Mouse (Mus musculus) c-Kit-negative CD71-positive TER-119-positive erythroid progenitor cells, embryonic 14.5 days (primary cell): ENCODE measurements around the gene Alg2.

Experiments used
- DNase-seq: peaks from one replicate; pipeline ENCODE4 v3.0.0-alpha.2; 2013; ENCODE audit warnings: low read depth, low spot score

Alg2 gene

DNA sequence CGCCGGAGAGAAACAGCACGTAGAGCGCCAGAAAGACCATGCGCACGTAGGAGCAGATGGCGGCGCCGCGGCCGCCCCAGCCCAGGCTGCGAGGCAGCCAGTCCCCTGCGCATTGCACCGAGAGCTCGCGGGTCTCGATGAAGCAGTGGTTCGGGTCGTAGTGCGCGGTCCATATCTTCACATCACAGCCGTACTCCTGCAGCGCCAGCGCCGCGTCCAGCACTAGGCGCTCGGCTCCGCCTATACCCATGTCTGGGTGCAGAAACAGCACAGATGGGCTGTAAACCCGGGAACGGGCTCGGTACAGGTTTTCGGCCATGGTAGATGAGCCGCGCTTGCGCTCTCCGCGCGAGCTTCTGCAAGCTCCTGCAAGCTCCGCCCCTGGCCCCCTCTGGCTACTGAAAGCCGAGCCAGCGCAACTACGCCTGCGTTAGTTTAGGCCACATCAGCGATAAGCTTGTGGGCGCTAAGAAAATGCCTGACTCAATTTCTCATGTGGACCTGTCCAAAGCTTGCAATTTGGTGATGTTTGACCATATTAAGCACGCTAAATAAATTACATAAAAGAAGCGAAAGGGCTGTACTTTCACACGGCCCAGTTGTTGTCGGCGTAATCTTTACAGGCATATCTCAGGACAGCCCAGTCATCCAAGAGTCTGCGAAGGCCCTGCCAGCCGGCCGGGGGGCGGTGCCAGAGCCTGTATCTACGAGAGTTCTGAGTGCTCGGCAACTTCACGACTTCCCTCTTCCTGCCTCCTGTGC is at the start of gene Alg2, which contains the start of gene Sec61b:
Alg2 (minus strand) TSS at position 366 of the 762 bp plus-strand sequence.
Sec61b (plus strand) TSS at position 691 of the 762 bp plus-strand sequence.
- peak; percentile 96 for DNase-seq

GRCm38 (mm10) chr4:47521884-47522605 is 47.9 kb upstream of the Alg2 start:
- DNase-seq, result no peak

DNA sequence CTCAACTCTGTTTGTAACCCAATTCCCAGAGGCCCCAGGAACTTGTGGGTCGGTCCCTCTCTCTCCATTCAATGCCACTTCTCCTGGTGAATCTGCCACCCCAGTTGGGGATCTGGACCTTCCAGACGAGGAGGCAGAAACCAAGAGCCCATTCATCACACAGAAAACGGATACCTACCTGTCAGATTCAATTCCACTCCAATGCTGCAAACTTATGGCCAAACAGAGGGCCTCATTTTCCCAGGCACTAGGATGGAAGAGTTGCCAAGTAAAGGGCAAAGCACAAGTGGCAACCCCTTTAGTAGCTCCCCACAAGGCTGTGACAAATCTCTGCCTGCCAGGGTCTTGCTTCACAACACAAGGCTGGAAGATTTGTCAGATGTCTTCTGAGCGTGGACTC is 45.9 kb upstream of the Alg2 start:
- DNase-seq, result no peak

GRCm38 (mm10) chr4:47518551-47519181 is 44.5 kb upstream of the Alg2 start:
- no peak for DNase-seq

GRCm38 (mm10) chr4:47504841-47505517 is 30.8 kb upstream of the Alg2 start:
- DNase-seq, result no peak

DNA sequence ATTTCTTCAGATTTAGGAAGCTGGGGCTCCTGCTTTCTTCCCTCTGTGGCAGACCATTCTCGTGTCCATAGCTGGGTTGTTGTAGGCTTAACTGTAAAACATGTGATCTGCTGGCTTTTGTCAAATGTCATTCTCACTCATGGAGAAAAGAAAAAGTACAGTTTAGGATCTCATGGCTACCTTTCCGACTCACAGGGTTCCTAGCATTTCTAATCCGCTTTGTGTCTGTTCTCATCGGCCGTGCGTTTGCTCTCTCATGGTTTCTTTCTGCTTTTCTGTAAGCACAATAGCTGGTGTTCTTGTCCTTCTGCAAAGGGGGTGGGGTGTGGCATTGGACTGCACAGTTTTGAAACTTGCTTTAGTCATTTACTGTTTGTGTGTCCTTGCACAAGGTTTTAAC is 28.9 kb upstream of the Alg2 start:
- DNase-seq, result no peak

- DNase-seq, result peak; percentile 21
These were observed 28.4 kb upstream of the Alg2 start for GRCm38 (mm10) chr4:47502546-47502971.

DNA sequence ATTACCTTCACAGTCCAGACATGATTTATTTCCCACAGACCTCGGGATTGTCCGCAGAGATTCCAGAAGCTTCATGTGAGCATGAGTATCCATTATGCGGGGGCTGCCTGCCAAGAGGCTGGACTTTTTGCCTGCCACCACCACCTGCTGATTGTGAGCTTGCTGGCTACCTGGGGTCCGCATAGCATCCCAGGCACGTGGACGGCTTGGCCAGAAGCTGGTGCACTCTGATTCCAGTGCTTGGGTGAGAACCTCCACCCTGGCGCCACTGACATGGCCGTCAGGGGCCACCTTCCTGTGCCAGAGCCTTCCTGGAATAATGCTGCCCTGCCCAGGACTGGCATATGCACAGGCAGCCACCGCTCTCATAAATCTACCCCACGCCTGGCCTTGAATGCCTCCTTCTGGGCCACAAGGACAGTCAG is 25.0 kb upstream of the Alg2 start:
- DNase-seq, result no peak

GRCm38 (mm10) chr4:47497811-47498385 is 23.8 kb upstream of the Alg2 start:
- DNase-seq, result no peak

GRCm38 (mm10) chr4:47494686-47495085 is 20.6 kb upstream of the Alg2 start:
- no peak for DNase-seq

DNA sequence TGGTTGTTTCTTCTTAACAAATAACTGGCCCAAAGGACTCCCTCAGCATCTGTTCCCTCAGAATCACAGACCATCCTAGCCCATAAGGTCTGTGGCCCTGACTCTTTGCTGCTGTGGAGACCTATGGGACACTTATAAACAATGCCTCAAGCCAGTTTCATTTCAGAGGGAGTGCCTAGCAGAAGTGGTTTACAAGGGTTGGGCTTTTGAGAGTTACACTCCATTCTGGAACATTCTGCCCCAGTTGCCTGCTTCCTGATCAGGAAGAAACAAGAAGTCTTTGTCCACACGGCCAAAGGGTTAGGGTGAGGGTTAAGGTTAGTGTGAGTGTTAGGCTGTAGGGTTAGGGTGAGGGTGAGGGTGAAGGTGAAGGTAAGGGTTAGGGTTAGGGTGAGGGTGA is 20.0 kb upstream of the Alg2 start:
- no peak for DNase-seq

GRCm38 (mm10) chr4:47493456-47493855 is 19.3 kb upstream of the Alg2 start:
- DNase-seq, result no peak

- no peak for DNase-seq
These were observed 18.4 kb upstream of the Alg2 start for GRCm38 (mm10) chr4:47492311-47493086.

- DNase-seq, result no peak
These were observed 17.1 kb upstream of the Alg2 start for GRCm38 (mm10) chr4:47491243-47491642.

- no peak for DNase-seq
These were observed 6.4 kb upstream of the Alg2 start for GRCm38 (mm10) chr4:47480576-47480975.

DNA sequence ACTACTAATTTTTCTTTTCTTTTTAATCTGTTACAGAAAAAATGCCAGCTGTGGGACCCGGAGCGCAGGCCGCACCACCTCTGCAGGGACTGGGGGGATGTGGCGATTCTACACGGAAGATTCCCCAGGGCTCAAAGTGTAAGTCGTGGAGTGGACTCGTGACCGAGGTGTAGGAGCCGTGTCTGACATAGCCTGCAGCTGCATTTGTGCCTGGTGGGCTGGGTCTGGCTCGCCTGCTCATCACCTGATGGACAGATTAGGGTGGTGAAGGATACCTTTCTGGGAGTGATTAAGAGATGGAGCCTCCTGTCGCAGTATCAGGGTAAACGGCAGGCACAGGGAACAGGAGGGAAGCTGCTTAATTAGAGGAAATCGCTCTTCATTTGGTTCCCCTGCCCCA is 6.0 kb upstream of the Alg2 start:
- no peak for DNase-seq

DNA sequence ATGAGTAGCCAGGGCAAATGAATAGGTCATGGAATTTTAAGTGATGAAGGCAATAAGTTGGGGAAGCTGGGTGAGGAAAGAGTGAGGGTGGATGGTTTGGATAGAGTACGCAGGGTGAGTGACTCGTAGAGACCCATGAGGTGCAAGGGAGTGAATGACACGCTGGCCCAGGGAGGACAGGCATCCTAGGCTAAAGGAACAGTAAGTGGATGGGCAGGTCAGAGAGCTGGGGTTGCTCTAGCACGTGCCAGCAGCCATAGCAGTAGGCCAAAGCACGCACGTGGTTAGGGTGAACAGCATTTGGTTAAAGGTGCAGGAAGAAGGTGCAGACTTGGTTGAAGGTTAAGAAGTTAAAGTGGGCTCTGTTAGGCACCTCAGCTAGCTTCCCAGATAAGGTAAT is 3.4 kb upstream of the Alg2 start:
- DNase-seq, result no peak

- peak; percentile 20 for DNase-seq
These were observed 854 bp upstream of the Alg2 start for GRCm38 (mm10) chr4:47474730-47475643.

DNA sequence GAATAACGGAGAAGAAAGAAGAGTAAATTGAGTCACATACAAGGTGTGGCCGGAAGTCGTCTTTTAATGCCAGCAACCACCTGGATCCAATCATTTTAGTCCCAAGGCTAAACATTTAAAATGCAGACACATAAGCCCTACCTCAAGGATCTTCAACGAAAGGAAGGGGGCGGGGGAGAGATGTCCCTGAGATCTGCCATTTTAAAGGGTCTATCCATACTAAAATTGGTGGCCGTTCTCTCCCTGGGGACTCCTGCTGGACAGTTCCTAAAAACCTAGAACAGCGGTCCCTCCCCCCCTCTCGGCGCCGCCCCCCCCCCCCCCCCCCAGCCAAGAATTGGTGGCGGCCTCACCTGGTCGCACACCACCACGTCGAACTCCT is 556 bp downstream of the Alg2 start:
- DNase-seq, result no peak

- no peak for DNase-seq
These were observed 6.9 kb downstream of the Alg2 start for GRCm38 (mm10) chr4:47467196-47467595.
